Mouse (Mus musculus) c-Kit-positive CD71-positive TER-119-positive erythroid progenitor cells, embryonic 14.5 days (primary cell): ENCODE measurements around the gene Baiap2l1.

Experiments used
- DNase-seq: peaks from one replicate; pipeline ENCODE4 v3.0.0-alpha.2; 2013; ENCODE audit warnings: low spot score

Gene Baiap2l1

GRCm38 (mm10) chr5:144230216-144230615 is 127.7 kb downstream of the Baiap2l1 start:
- no peak for DNase-seq

- no peak for DNase-seq
These were observed 131.7 kb downstream of the Baiap2l1 start for GRCm38 (mm10) chr5:144226220-144226619.

- DNase-seq, result no peak
These were observed 133.8 kb downstream of the Baiap2l1 start for GRCm38 (mm10) chr5:144223899-144224816.

- peak; percentile 90 for DNase-seq
These were observed 134.4 kb downstream of the Baiap2l1 start, which contains the start of gene Tecpr1 for GRCm38 (mm10) chr5:144223503-144223862. TSS of gene Tecpr1 (minus strand) at chr5:144223615.

- DNase-seq, result no peak
These were observed 135.0 kb downstream of the Baiap2l1 start for GRCm38 (mm10) chr5:144222811-144223502.

- DNase-seq, result no peak
These were observed 136.6 kb downstream of the Baiap2l1 start for GRCm38 (mm10) chr5:144221305-144221704.

- DNase-seq, result no peak
These were observed 138.0 kb downstream of the Baiap2l1 start for GRCm38 (mm10) chr5:144219936-144220335.

- no peak for DNase-seq
These were observed 138.6 kb downstream of the Baiap2l1 start for GRCm38 (mm10) chr5:144219306-144219705.

- DNase-seq, result no peak
These were observed 139.9 kb downstream of the Baiap2l1 start for GRCm38 (mm10) chr5:144218061-144218460.

- no peak for DNase-seq
These were observed 141.9 kb downstream of the Baiap2l1 start for GRCm38 (mm10) chr5:144215992-144216391.
